Mouse (Mus musculus): ENCODE measurements at regions not wholly inside any gene's neighbourhood (a gene's known extent, or its start where the extent isn't known, plus 50 kb on each side); places are given as distances from the start of the nearest gene placed in this dataset.

GRCm38 (mm10) chr15:87335324-87335723 lies 208.8 kb upstream of the Fam19a5 start:
- no peaks in the 10 kb centered on the region for H3K27me3 ChIP-seq (ENCODE audit: insufficient read depth, low read length)
- no peak overlapping the region for H3K4me2 ChIP-seq (ENCODE audit: low read depth, low read length, poor library complexity, severe bottlenecking)
- H3K9ac ChIP-seq (replicated peaks; ENCODE audit: low read length, poor library complexity, severe bottlenecking) = no peak overlapping the region
- whole genome bisulfite sequencing = 72% methylated on average over 4 of the region's 4 CpGs
- H3K9me3 ChIP-seq (ENCODE audit: low read length) = no peaks in the 10 kb centered on the region
- ATAC-seq (ENCODE audit: low FRiP score) (no peak), DNase-seq (ENCODE audit: low spot score) (peak; percentile 49)
- no peaks in the 10 kb centered on the region for H3K36me3 ChIP-seq (ENCODE audit: insufficient read depth, low read length)
- H3K27ac ChIP-seq (ENCODE audit: low read depth, low read length) = no peak overlapping the region
- H3K4me1 ChIP-seq (ENCODE audit: insufficient read depth, low read length) = no peaks in the 10 kb centered on the region
- H3K4me3 ChIP-seq (ENCODE audit: low read depth, low read length) = no peak overlapping the region
- TF ChIP-seq CTCF (IDR thresholded peaks at IDR 0.05) = no peak

GRCm38 (mm10) chr15:87335737-87336136 lies 208.4 kb upstream of the Fam19a5 start:
- H3K36me3 ChIP-seq (ENCODE audit: insufficient read depth, low read length) = no peaks in the 10 kb centered on the region
- no peak overlapping the region for H3K9ac ChIP-seq (replicated peaks; ENCODE audit: low read length, poor library complexity, severe bottlenecking)
- H3K4me1 ChIP-seq (ENCODE audit: insufficient read depth, low read length) = no peaks in the 10 kb centered on the region
- 77% methylated on average over 11 of the region's 11 CpGs for WGBS
- ATAC-seq (ENCODE audit: low FRiP score) (no peak), DNase-seq (ENCODE audit: low spot score) (peak; percentile 61)
- no peak overlapping the region for H3K4me2 ChIP-seq (ENCODE audit: low read depth, low read length, poor library complexity, severe bottlenecking)
- TF ChIP-seq CTCF (IDR thresholded peaks at IDR 0.05) = no peak
- no peak overlapping the region for H3K4me3 ChIP-seq (ENCODE audit: low read depth, low read length)
- no peaks in the 10 kb centered on the region for H3K9me3 ChIP-seq (ENCODE audit: low read length)
- no peaks in the 10 kb centered on the region for H3K27me3 ChIP-seq (ENCODE audit: insufficient read depth, low read length)
- H3K27ac ChIP-seq (ENCODE audit: low read depth, low read length) = no peak overlapping the region

GRCm38 (mm10) chr15:87339904-87340303 lies 204.2 kb upstream of the Fam19a5 start:
- no peaks in the 10 kb centered on the region for H3K9me3 ChIP-seq (ENCODE audit: low read length)
- H3K9ac ChIP-seq (replicated peaks; ENCODE audit: low read length, poor library complexity, severe bottlenecking) = no peak overlapping the region
- no peak overlapping the region for H3K27ac ChIP-seq (ENCODE audit: low read depth, low read length)
- 41% methylated on average over 3 of the region's 3 CpGs for WGBS
- H3K4me2 ChIP-seq (ENCODE audit: low read depth, low read length, poor library complexity, severe bottlenecking) = no peak overlapping the region
- H3K4me3 ChIP-seq (ENCODE audit: low read depth, low read length) = no peak overlapping the region
- ATAC-seq (ENCODE audit: low FRiP score) = peak; percentile 60; the same call in 1 of the 2 replicates
- H3K27me3 ChIP-seq (ENCODE audit: insufficient read depth, low read length) = no peaks in the 10 kb centered on the region
- no peaks in the 10 kb centered on the region for H3K36me3 ChIP-seq (ENCODE audit: insufficient read depth, low read length)
- peak; percentile 75 for DNase-seq (ENCODE audit: low spot score)
- TF ChIP-seq CTCF (IDR thresholded peaks at IDR 0.05) = no peak
- no peaks in the 10 kb centered on the region for H3K4me1 ChIP-seq (ENCODE audit: insufficient read depth, low read length)

GRCm38 (mm10) chr15:87342656-87343055 lies 201.4 kb upstream of the Fam19a5 start:
- no peak overlapping the region for H3K4me3 ChIP-seq (ENCODE audit: low read depth, low read length)
- H3K4me2 ChIP-seq (ENCODE audit: low read depth, low read length, poor library complexity, severe bottlenecking) = no peak overlapping the region
- no peak for DNase-seq (ENCODE audit: low spot score)
- no peak overlapping the region for H3K27ac ChIP-seq (ENCODE audit: low read depth, low read length)
- no peaks in the 10 kb centered on the region for H3K27me3 ChIP-seq (ENCODE audit: insufficient read depth, low read length)
- H3K36me3 ChIP-seq (ENCODE audit: insufficient read depth, low read length) = no peaks in the 10 kb centered on the region
- TF ChIP-seq CTCF (IDR thresholded peaks at IDR 0.05) = peak; percentile 11; the same call in 1 of the 2 replicates
- no peak overlapping the region for H3K9ac ChIP-seq (replicated peaks; ENCODE audit: low read length, poor library complexity, severe bottlenecking)
- 100% methylated on average over 1 of the region's 1 CpGs for WGBS
- no peaks in the 10 kb centered on the region for H3K9me3 ChIP-seq (ENCODE audit: low read length)
- no peak for ATAC-seq (ENCODE audit: low FRiP score)
- no peaks in the 10 kb centered on the region for H3K4me1 ChIP-seq (ENCODE audit: insufficient read depth, low read length)

- H3K4me3 ChIP-seq (ENCODE audit: low read depth, low read length) = no peak overlapping the region
- H3K4me2 ChIP-seq (ENCODE audit: low read depth, low read length, poor library complexity, severe bottlenecking) = no peak overlapping the region
- H3K9ac ChIP-seq (replicated peaks; ENCODE audit: low read length, poor library complexity, severe bottlenecking) = no peak overlapping the region
- DNase-seq (ENCODE audit: low spot score) (peak; percentile 78), ATAC-seq (ENCODE audit: low FRiP score) (no peak)
- H3K27ac ChIP-seq (ENCODE audit: low read depth, low read length) = no peak overlapping the region
- no peaks in the 10 kb centered on the region for H3K27me3 ChIP-seq (ENCODE audit: insufficient read depth, low read length)
- H3K4me1 ChIP-seq (ENCODE audit: insufficient read depth, low read length) = no peaks in the 10 kb centered on the region
- no peak for TF ChIP-seq CTCF (IDR thresholded peaks at IDR 0.05)
- H3K9me3 ChIP-seq (ENCODE audit: low read length) = no peaks in the 10 kb centered on the region
- no peaks in the 10 kb centered on the region for H3K36me3 ChIP-seq (ENCODE audit: insufficient read depth, low read length)
- 41% methylated on average over 3 of the region's 3 CpGs for WGBS
These were observed 198.3 kb upstream of the Fam19a5 start for GRCm38 (mm10) chr15:87345826-87346225.

- no peak overlapping the region for H3K4me3 ChIP-seq (ENCODE audit: low read depth, low read length)
- H3K4me1 ChIP-seq (ENCODE audit: insufficient read depth, low read length) = no peaks in the 10 kb centered on the region
- no peak overlapping the region for H3K4me2 ChIP-seq (ENCODE audit: low read depth, low read length, poor library complexity, severe bottlenecking)
- no peak overlapping the region for H3K9ac ChIP-seq (replicated peaks; ENCODE audit: low read length, poor library complexity, severe bottlenecking)
- DNase-seq (ENCODE audit: low spot score) = peak; percentile 72
- H3K36me3 ChIP-seq (ENCODE audit: insufficient read depth, low read length) = no peaks in the 10 kb centered on the region
- ATAC-seq (ENCODE audit: low FRiP score) = peak; percentile 84
- WGBS = 33% methylated on average over 11 of the region's 11 CpGs
- TF ChIP-seq CTCF (IDR thresholded peaks at IDR 0.05) = peak; percentile 21
- no peaks in the 10 kb centered on the region for H3K9me3 ChIP-seq (ENCODE audit: low read length)
- H3K27me3 ChIP-seq (ENCODE audit: insufficient read depth, low read length) = no peaks in the 10 kb centered on the region
- peak overlapping the region; percentile 62 for H3K27ac ChIP-seq (ENCODE audit: low read depth, low read length)
These were observed 194.4 kb upstream of the Fam19a5 start for GRCm38 (mm10) chr15:87349533-87350247.

Measured in midbrain, postnatal 0 days (tissue).